Mouse (Mus musculus) R1 (cell line): ENCODE results near the gene Gm21891.
"Not testable (repeated sequence)": the region's sequence is repeated elsewhere in the genome, so short reads cannot be mapped to it uniquely, and the experiment has no call there.

Source experiments
- DNase-seq: peaks from one replicate; pipeline ENCODE4 v3.0.0-alpha.2; 2018; ENCODE audit warnings: low read depth, low spot score

Gene Gm21891

GRCm38 (mm10) chrY:13133392-13133791 lies at the start of gene Gm21891:
Gene Gm21891, minus strand, starts transcription at chrY:13133492.
- not testable (repeated sequence) for DNase-seq

GRCm38 (mm10) chrY:13161668-13162067 lies 28.4 kb upstream of the Gm21891 start, which contains the start of gene Gm21425:
Gene Gm21425, plus strand, starts transcription at chrY:13161968.
- DNase-seq = not testable (repeated sequence)
